Mouse (Mus musculus) monocyte, adult 59 days (primary cell): ENCODE results near the gene Olfr1423. TPM values are rescaled to one million over a fixed set of nuclear protein-coding genes. Genes with fewer than 3 reads are reported as not detected.

Experiments
- total RNA-seq, 2 experiments: library from RNA; stranded (reverse); gene quantifications; one replicate each; pipeline ENCODE4 v1.2.4; 2023

Olfr1423 gene
- total RNA-seq, result not detected

GRCm38 (mm10) chr19:12041217-12041616 is at the start of gene Olfr1423:
TSS of gene Olfr1423 (minus strand) at chr19:12041317.

GRCm38 (mm10) chr19:12077631-12078030 is 36.5 kb upstream of the Olfr1423 start, which contains the start of gene Olfr1425:
TSS of gene Olfr1425 (minus strand) at chr19:12077731.

GRCm38 (mm10) chr19:12062582-12062981 is 21.5 kb upstream of the Olfr1423 start, which contains the start of gene Olfr1424:
TSS of gene Olfr1424 (minus strand) at chr19:12062682.

Other genes starting within 250 kb of the Olfr1423 start
- gene Stx3, start 221.9 kb downstream of the Olfr1423 start, total RNA-seq, result 10 to 100 TPM; 33.8 to 39.4 TPM
- gene Olfr1417, start 202.1 kb downstream of the Olfr1423 start, total RNA-seq, result not detected
- gene Olfr1418, start 180.3 kb downstream of the Olfr1423 start, total RNA-seq, result not detected
- gene Olfr1419, start 166.2 kb downstream of the Olfr1423 start, total RNA-seq, result not detected
- not detected for gene Olfr1420, start 154.8 kb downstream of the Olfr1423 start, total RNA-seq
- gene Patl1, start 128.9 kb downstream of the Olfr1423 start, total RNA-seq, result 10 to 100 TPM; 45.9 to 47.2 TPM
- gene Osbp, start 75.4 kb downstream of the Olfr1423 start, total RNA-seq, result 10 to 100 TPM; 49.4 to 51.5 TPM
- gene Olfr1424, start 21.4 kb upstream of the Olfr1423 start, total RNA-seq, result not detected
- gene Olfr1425, start 36.4 kb upstream of the Olfr1423 start, total RNA-seq, result not detected
- gene Olfr1426, start 50.7 kb upstream of the Olfr1423 start, total RNA-seq, result not detected
- not detected for gene Olfr1427, start 62.0 kb upstream of the Olfr1423 start, total RNA-seq
- not detected for gene Olfr1428, start 74.6 kb upstream of the Olfr1423 start, total RNA-seq
- gene Olfr76, start 81.9 kb upstream of the Olfr1423 start, total RNA-seq, result not detected
- gene Olfr1555-ps1, start 128.8 kb upstream of the Olfr1423 start, total RNA-seq, result not detected
- gene Olfr1431, start 159.3 kb upstream of the Olfr1423 start, total RNA-seq, result not detected
- gene Olfr1432, start 191.3 kb upstream of the Olfr1423 start, total RNA-seq, result not detected
- not detected for gene Olfr262, start 200.3 kb upstream of the Olfr1423 start, total RNA-seq
- not detected for gene Olfr235, start 219.7 kb upstream of the Olfr1423 start, total RNA-seq
- not detected for gene Olfr1434, start 238.5 kb upstream of the Olfr1423 start, total RNA-seq